Mouse (Mus musculus) cortical plate, adult 2 months (tissue): ENCODE results near the gene Kif21b. TPM values are rescaled to one million over a fixed set of nuclear protein-coding genes. Genes with fewer than 3 reads are reported as not detected.

Experiments
- H3K27ac ChIP-seq: fragments of 200-500 bp; 2 replicates; pipeline ENCODE4 v1.5.1; 2012; ENCODE audit warnings: low read length, control low read depth, inconsistent platforms; ENCODE audit not compliant: insufficient read depth
- H3K4me1 ChIP-seq: fragments of 200-500 bp; 2 replicates; pipeline ENCODE4 v1.6.1; 2011; ENCODE audit warnings: low read length; ENCODE audit not compliant: control insufficient read depth, insufficient read depth
- H3K4me3 ChIP-seq: fragments of 200-500 bp; 2 replicates; pipeline ENCODE4 v1.5.1; 2011; ENCODE audit warnings: mild to moderate bottlenecking, low read length, control low read depth; ENCODE audit not compliant: insufficient read depth
- CTCF ChIP-seq: fragments of 200-500 bp; IDR thresholded peaks from 2 replicates; pipeline ENCODE4 v1.5.1; 2011; ENCODE audit warnings: mild to moderate bottlenecking, control low read depth, low read length; ENCODE audit not compliant: insufficient read depth; ENCODE audit errors: extremely low read depth
- POLR2A ChIP-seq: fragments of 200-500 bp; IDR thresholded peaks from 2 replicates; pipeline ENCODE4 v1.6.1; 2011; ENCODE audit warnings: mild to moderate bottlenecking, low read length, control low read depth; ENCODE audit not compliant: insufficient read depth; ENCODE audit errors: extremely low read depth
- polyA plus RNA-seq: library from polyadenylated mRNA; depleted of rRNA; stranded (reverse); fragments of >200 nt; gene quantifications from 2 replicates; pipeline ENCODE4 v1.2.3, GENCODE M21; 2012

Kif21b gene
- polyA plus RNA-seq, 1 experiment, result 42.5 TPM

GRCm38 (mm10) chr1:136128416-136128815 lies 2.8 kb upstream of the Kif21b start:
- Histone ChIP-seq H3K4me1 (peaks cover 11% of the 10 kb centered on the region), H3K27ac (peak overlapping the region; percentile 50), H3K4me3 (no peak overlapping the region)
- no peak for TF ChIP-seq POLR2A
- TF ChIP-seq CTCF, result no peak

DNA sequence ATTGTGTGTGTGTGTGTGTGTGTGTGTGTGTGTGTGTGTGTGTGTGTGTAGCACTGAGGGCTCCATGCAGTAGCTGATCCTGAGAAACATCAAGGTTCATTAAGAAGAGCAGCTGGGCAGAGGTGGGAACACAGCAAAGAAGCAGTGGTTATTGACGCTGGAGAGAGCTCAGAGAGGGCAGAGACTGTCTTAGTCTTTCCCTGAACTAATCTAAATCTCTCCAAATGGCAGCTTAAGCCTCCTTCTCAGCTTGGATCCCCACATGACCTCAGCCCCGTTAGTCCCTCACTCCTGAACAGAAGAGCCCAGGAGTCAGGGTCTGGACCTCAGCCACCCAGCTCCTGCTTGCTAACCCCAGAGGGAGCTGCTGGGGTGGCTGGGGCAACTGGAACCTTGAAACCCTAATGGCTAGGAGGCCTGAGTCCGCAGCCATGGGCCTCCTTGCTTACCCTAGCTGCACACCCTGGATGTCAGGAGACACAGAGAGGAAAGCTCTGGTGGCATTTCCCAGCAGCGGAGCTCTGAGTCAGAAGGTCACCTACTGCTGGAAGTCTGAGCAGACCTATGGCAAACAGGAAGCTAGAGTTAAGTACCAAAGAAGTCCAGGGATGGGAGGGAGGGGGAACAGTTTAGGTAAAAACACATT lies 2.1 kb upstream of the Kif21b start:
- no peak overlapping the region for H3K4me3 ChIP-seq
- H3K27ac ChIP-seq, result no peak overlapping the region
- H3K4me1 ChIP-seq, result peaks cover 11% of the 10 kb centered on the region
- no peak for TF ChIP-seq CTCF
- TF ChIP-seq POLR2A, result no peak

DNA sequence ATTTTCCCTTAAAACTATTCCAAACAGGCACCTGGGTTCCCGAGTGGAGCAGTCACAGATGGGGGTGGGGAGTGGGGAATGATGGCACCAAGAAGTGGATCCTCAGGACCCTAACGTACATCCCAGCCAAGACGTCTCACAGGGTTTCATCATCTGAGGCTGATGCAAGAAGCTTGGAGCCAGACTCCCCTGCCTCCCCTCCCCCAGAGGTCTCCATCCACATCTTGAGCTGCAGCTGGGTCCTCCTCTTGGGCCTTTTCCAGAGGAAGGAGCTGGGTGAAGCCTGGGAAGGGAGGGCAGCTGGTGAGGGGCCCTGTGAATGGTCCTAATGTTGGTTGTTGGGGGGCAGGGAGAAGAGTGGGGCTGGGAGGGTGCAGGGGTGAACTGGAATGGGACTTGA lies 1.1 kb upstream of the Kif21b start:
- Histone ChIP-seq H3K27ac (0 out of 2 replicates have a peak overlapping the region, but pooled peaks have one; percentile 29), H3K4me1 (peaks cover 11% of the 10 kb centered on the region), H3K4me3 (peak overlapping the region; percentile 58; the same call in 1 of the 2 replicates)
- no peak for TF ChIP-seq CTCF
- TF ChIP-seq POLR2A, result no peak

- H3K4me1 ChIP-seq, result peaks cover 17% of the 10 kb centered on the region
- H3K27ac ChIP-seq, result peak overlapping the region; percentile 93
- H3K4me3 ChIP-seq, result peak overlapping the region; percentile 58
- TF ChIP-seq POLR2A (no peak), CTCF (no peak)
Measured at GRCm38 (mm10) chr1:136131603-136132291, 558 bp downstream of the Kif21b start.

GRCm38 (mm10) chr1:136132386-136133201 lies 1.4 kb downstream of the Kif21b start:
- Histone ChIP-seq H3K27ac (peak overlapping the region; percentile 93), H3K4me1 (peaks cover 20% of the 10 kb centered on the region), H3K4me3 (peak overlapping the region; percentile 58)
- TF ChIP-seq POLR2A (no peak), CTCF (no peak)

DNA sequence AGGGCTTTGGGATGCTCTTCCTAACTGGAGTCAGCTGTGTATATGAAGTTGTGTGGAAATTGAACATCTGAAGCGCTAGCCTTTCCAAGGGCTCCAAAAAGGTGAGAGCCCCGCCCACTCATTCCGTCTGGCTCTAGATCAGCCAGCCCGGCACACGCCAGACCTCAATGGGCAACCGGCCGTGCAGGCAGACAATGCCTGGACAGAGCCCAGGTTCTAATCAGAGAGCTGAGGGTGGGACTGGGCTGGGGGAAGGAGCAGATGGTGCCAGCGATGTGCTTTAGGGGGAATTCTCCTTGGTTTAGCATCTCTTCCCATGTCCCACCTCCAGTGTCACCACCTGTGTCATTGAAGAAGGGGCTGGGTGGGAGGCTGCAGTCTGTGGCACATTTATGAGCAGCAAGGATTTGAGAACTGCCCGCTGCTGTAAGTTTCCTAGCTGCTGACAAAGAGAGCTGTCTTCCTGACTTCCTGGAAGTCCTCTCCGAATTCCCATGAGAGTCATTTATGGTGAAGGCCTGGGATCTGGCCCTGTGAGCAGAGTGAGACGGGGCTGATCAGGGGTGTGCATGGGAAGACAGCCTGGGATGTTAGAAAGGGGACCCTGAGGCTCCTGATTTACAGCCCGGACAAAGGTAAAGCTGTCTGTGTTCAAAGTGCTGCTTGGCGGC lies 2.5 kb downstream of the Kif21b start:
- TF ChIP-seq CTCF (no peak), POLR2A (no peak)
- peaks cover 21% of the 10 kb centered on the region for H3K4me1 ChIP-seq
- peak overlapping the region; percentile 58 for H3K4me3 ChIP-seq
- H3K27ac ChIP-seq, result peak overlapping the region; percentile 93

- no peak overlapping the region for H3K4me3 ChIP-seq
- TF ChIP-seq POLR2A (no peak), CTCF (no peak)
- H3K27ac ChIP-seq, result peak overlapping the region; percentile 20; the same call in 1 of the 2 replicates
Measured at GRCm38 (mm10) chr1:136134547-136134946, 3.4 kb downstream of the Kif21b start.

DNA sequence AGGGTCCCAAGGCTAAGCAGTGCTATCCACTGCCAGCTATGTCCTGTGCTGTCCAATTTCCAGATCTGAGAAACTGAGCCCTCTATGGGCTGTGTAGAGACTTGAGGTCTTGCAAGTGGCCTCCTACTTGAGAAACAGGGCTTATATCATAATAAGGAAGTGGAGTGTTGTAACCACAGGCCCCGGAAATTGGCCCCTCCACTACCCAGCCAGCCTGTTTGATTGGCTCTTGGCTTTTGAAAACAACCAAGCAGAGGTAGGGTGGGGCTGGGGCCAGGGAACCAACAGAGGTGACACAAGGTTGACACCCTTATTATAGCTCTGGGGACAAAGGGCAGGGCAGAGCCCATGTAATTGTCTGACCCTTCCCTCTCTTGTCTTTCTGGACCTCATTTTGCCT lies 3.9 kb downstream of the Kif21b start:
- TF ChIP-seq CTCF (no peak), POLR2A (no peak)
- Histone ChIP-seq H3K27ac (peak overlapping the region; percentile 20; the same call in 1 of the 2 replicates), H3K4me1 (peaks cover 17% of the 10 kb centered on the region), H3K4me3 (no peak overlapping the region)

More at GRCm38 (mm10) chr1:136134547-136134946, 3.4 kb downstream of the Kif21b start:
- H3K4me1 ChIP-seq, result peaks cover 17% of the 10 kb centered on the region
